Mouse (Mus musculus) left cerebral cortex, postnatal 14 days (tissue): Measurements from ENCODE around the gene Tmem132a. TPM values are rescaled to one million over a fixed set of nuclear protein-coding genes. Genes with fewer than 3 reads are reported as not detected.

ENCODE experiments used
- DNase-seq, 2 experiments: peaks; one replicate each; pipeline ENCODE4 v3.0.0; 2021 to 2022; ENCODE audit warnings: low spot score in 2 of 2, mixed read lengths in 1 of 2
- intact Hi-C: fragments of 180-260 bp; cut with DNase I; formaldehyde crosslinking; loops from one replicate; pipeline ENCODE4 v1.15.1; 2025
- total RNA-seq, 2 experiments: library from RNA; stranded (reverse); gene quantifications; 2 replicates each; pipeline ENCODE4 v1.2.3; 2021

Tmem132a gene
- total RNA-seq, 2 experiments from 2014 or later, result 344 to 360 TPM

GRCm38 (mm10) chr19:10842914-10843313 is 26.8 kb downstream of the Tmem132a start:
- intact Hi-C loops, result no loop called here
- DNase-seq, result no peak

DNA sequence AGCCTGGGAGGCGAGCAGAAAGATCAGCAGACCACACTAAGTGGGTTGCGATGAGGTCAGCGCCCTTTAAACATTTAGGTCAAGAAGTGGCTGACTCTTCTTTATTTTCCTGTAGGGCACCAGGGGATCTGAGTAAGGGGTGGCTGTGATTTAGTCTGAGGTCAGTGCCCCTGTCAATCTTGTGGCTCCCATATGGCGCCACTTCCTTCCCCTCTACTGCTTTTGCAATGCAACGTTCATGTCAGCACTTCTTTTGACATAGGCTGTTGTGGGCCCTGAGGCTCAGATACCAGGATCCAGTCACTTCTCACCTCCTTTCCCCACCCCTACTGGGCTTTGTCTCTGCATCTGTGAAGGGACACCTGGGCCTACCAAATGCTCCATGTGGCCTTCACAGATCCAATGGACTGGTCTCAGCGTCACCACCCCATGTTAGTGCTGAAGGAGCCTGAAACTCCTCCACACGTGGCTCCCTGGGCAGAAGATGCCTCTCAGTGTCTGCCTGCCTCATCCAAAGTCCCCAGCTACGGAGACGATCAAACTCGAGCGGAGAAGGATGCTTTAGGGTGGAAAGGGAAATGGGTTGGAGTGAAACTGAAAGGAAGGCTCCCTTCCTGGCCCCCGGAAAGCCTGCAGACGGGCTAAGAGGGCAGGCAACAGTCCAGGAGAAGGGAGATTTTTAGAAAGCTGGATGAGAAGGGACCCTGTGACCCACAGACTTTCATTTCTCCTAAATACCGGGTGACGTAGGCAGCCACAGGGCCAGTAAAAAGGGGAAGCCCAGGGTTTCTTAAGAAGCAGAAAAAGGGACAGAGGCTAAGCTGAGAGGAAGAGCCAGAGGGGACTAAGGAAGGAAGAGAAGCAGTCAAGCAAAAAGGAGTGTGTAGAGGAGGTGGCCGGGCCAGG is 27.8 kb downstream of the Tmem132a start:
- intact Hi-C loops, result no loop called here
- DNase-seq, result no peak

GRCm38 (mm10) chr19:10839010-10839892 is 30.5 kb downstream of the Tmem132a start, which contains the start of gene Slc15a3:
Gene Slc15a3 (plus strand): TSS chr19:10839727.
- DNase-seq, result no peak
- intact Hi-C loops, result no loop called here

GRCm38 (mm10) chr19:10835671-10836070 is 34.1 kb downstream of the Tmem132a start:
- intact Hi-C loops, result no loop called here
- DNase-seq, result no peak

DNA sequence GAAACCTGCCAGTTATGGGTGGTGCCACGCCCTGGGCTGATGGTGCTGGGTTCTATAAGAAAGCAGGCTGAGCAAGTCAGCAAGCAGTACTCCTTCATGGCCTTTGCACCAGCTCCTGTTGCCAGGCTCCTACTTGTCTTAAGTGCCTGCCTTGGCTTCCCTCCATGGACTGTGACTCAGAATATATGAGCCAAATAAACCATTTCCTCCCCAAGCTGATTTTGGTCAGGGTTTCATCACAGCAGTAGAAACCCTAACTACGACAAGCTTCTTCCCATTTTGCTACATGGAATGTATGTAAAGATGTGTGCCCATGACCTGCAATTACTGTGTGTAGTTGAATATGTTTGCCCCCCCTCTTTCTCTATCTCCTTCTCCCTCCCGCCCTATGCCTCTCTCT is 36.1 kb downstream of the Tmem132a start:
- intact Hi-C loops, result no loop called here

DNA sequence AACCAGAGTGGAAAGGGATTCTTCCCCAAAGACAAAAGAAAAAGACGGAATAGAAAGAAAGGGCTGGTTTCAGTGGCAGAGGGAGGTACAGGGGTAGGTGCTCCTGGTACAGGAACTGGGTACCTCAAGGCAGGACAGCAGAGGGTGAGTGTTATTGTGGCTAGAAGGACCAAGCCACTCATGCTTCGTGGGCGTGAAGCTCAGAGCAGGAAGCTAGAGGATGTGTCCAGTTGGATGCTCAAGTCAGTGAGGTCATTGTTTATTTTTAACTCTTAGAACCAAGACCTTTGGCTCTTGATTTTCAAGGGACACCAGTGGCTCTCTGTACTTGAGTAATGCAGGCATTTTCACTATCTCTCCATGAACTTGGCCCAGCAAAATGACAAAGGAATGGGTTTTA is 37.7 kb downstream of the Tmem132a start:
- intact Hi-C loops, result no loop called here
- no peak for DNase-seq

More for the DNA sequence above, 36.1 kb downstream of the Tmem132a start:
- DNase-seq, result no peak

GRCm38 (mm10) chr19:10831424-10831823 is 38.3 kb downstream of the Tmem132a start:
- DNase-seq, result peak; percentile 52 to 57
- intact Hi-C loops, result no loop called here

DNA sequence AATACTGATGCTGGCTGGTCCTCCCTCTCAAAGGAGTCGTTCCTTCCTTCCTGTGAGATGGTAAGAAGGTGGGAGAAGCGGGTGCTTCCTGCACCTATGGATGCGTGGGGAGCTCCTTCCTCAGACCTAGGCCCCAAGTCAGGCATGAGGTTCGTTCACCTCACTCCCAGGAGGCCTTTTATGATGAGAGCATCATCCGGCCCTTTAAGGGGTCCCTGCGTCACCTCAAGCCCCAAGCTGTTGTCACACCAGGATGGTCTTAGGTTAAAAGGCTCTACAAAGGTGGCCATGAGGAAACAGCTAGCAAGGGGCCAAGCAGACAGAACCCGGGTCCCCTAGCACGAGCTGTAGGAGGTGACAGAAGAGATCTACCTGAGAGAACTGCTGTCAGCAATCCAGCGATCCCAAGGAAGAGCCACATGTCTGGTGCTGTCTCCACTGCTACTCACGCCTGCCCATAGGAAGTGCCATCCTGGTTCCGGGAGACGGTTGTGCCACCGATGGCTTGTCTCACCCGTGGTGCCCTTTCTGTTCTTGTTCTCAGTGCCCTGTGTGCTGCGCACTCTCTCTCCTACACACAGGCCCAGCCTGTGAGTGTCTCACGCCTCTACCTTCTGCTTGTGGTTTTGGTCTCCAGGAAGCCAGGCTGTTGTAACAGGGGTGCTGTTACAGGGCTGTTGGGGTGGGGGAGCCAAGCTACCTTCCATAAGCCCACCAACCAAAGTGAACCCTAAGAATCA is 40.1 kb downstream of the Tmem132a start, which contains the start of gene Cd6:
Gene Cd6 (minus strand): TSS at position 623 of the 740 bp plus-strand sequence.
- DNase-seq, result no peak
- intact Hi-C loops, result no loop called here

- DNase-seq, result no peak
- intact Hi-C loops, result no loop called here
Observed at GRCm38 (mm10) chr19:10828321-10828720, 41.4 kb downstream of the Tmem132a start.

DNA sequence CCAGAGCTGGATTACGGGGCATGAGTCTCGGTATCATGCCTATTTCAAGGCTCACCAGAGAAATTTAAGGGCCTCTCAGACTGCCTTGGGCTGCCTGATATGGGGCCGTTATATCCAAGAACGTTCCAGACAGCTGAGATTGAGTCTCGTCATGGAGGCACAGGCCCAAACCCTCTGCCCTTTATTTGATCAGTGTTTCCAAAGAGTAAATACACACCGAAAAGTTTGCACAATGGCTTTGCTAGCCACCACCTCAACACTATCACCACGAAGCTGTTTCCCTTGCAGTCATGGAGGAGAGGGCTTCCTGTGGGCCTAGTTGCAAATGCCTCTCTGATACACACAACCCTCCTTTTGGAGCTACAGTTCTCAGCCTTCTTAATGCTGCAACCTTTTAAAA is 45.7 kb downstream of the Tmem132a start:
- intact Hi-C loops, result no loop called here
- DNase-seq, result no peak

- no peak for DNase-seq
- intact Hi-C loops, result no loop called here
Observed at GRCm38 (mm10) chr19:10822534-10822933, 47.2 kb downstream of the Tmem132a start.

DNA sequence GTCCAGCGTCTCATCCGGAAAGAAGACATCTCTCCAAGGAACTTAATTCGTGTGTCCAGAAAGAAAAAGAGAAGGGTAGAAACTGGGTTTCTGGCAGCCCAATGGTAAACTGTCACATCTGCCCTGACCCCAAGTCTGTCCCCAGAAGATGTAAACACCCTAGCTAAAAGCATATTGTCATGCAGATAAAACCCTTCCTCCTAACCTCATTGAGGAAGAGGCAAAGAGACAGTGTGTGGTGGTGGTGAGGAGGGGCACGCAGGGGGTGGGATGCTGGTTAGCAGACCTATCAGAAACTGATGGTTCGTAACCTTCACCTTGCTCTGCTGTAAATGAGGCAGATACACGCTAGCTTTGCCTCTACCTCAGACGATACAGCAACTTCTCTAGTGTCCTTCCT is 48.4 kb downstream of the Tmem132a start:
- no peak for DNase-seq
- intact Hi-C loops, result no loop called here

DNA sequence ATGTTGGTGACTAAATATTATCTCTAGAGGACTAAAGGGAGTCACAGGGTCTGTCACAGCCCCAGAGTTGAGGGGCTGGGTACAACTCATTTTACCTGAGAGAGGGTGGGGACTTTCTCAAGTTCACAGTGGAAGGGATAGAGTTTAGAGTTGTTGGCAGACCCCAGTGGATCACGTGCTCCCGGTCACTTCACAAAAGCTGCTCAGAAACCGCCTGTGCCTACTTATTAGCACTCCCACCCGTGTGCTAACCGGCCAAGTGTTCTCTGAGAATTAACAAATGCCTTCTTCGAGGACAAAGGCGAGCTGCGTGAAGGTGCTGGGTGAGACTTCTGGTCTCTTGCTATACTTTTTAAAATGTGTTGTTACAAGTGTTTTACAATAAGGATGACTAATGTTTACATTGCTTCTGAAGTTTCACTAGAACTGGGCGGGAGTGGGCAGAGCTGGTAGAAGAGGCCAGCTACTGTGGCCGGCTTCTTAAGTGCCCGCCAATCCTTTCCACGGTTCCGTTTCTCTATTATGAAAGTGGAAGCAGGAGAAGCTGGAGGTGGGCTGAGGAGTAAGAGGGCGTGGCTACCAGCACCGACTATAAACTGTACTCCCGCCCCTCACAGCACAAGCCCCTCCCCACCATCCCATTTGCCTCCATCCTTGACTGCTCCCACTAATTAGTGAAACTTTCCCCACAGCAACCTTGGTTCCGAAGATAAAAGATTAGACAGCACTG is 51.4 kb downstream of the Tmem132a start:
- intact Hi-C loops, result no loop called here

GRCm38 (mm10) chr19:10816462-10816861 is 53.3 kb downstream of the Tmem132a start:
- no peak for DNase-seq
- intact Hi-C loops, result no loop called here

More for the DNA sequence above, 51.4 kb downstream of the Tmem132a start:
- DNase-seq, result no peak

- intact Hi-C loops, result no loop called here
- no peak for DNase-seq
Observed at GRCm38 (mm10) chr19:10815871-10816270, 53.9 kb downstream of the Tmem132a start.

- no peak for DNase-seq
- intact Hi-C loops, result no loop called here
Observed at GRCm38 (mm10) chr19:10813905-10814304, 55.8 kb downstream of the Tmem132a start.

DNA sequence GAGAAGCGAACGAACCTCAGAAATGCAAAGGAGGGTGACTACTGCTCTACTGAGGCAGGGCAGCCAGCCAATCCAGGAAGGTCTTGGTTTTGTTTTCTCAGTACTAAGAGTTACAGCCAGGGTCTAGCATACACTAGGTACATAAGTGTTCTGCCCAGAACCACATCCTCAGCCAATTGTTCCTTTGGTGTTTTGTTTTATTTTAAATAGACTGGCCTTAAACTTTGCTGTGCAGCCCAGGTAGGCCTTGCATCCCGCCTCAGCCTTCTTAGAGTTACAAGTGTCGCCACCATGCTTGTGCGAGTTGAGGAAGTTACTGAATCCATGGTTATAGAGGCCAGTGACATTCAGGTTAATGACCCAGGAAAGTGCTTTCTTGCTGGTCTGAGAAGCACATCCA is 56.7 kb downstream of the Tmem132a start:
- intact Hi-C loops, result no loop called here
- no peak for DNase-seq

DNA sequence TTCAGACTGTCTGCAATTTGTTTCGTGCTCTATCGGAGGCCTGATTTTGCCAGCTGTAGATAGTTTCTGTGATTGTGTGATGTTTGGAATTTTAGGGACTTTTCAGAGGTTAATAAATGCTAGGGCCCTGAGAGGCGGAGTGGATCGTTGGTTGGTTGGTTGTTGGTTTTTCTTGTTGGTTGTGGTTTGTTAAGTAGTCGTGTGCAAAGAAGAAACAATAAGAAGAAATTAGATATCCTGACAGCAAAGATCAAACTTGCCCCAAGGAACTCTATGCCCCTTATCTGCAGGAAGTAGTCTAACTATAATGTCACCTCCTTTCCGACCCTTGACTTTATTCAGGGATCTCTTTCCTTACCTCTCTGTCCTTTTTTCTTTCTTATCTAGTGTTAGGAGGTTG is 58.3 kb downstream of the Tmem132a start:
- no peak for DNase-seq
- intact Hi-C loops, result no loop called here

GRCm38 (mm10) chr19:10810176-10810492 is 59.6 kb downstream of the Tmem132a start:
- no peak for DNase-seq
- intact Hi-C loops, result no loop called here
